In genomic region chr15:81191303-81191702, GRCm38 (mm10) we compare ENCODE assay signal across 8 mouse cellular contexts. TPM values are rescaled to one million over a fixed set of nuclear protein-coding genes. Genes with fewer than 3 reads are reported as not detected.
DNase-seq lines count a peak whose midpoint lies in the region; ATAC-seq lines count a peak whose summit lies in the region.

No protein-coding gene starts in this region.

- H3K4me3 ChIP-seq in embryonic facial prominence, embryonic 10.5 days, result peak overlapping the region; percentile 98
- peak overlapping the region; percentile 37 for H3K4me3 ChIP-seq in hindbrain, embryonic 14.5 days (replicated peaks; ENCODE audit: low read length)
- peak overlapping the region; percentile 95 for H3K4me3 ChIP-seq in midbrain, embryonic 14.5 days (replicated peaks; ENCODE audit: low read depth, low read length)

- H3K27ac ChIP-seq in embryonic facial prominence, embryonic 10.5 days (replicated peaks), result peak overlapping the region; percentile 87
- H3K27ac ChIP-seq in hindbrain, embryonic 14.5 days, result peak overlapping the region; percentile 68
- peak overlapping the region; percentile 64 for H3K27ac ChIP-seq in midbrain, embryonic 14.5 days (replicated peaks; ENCODE audit: low read depth, low read length)

- peak; percentile 34 for DNase-seq in layer of hippocampus, adult 9-11 months
- no peak for DNase-seq in layer of hippocampus, postnatal 25 days (ENCODE audit: extremely low spot score in 1 of 2, low spot score in 1 of 2)
- DNase-seq in embryonic facial prominence, embryonic 10.5 days (ENCODE audit: low spot score), result no peak
- no peak for DNase-seq in hindbrain, embryonic 14.5 days (ENCODE audit: low spot score)
- DNase-seq in midbrain, embryonic 14.5 days, result no peak
- no peak for DNase-seq in retina, embryonic 14.5 days (ENCODE audit: low spot score)
- no peak for DNase-seq in embryo, embryonic 10.5 days (ENCODE audit: low spot score)
- no peak for DNase-seq in c-Kit-positive CD71-positive TER-119-positive erythroid progenitor cells, embryonic 14.5 days (ENCODE audit: low spot score)

- WGBS in embryonic facial prominence, embryonic 10.5 days, result 28% methylated on average over 9 of the region's 9 CpGs
- 26% methylated on average over 9 of the region's 9 CpGs for WGBS in hindbrain, embryonic 14.5 days
- WGBS in midbrain, embryonic 14.5 days, result 31% methylated on average over 9 of the region's 9 CpGs

- H3K4me1 ChIP-seq in embryonic facial prominence, embryonic 10.5 days, result peaks cover 24% of the 10 kb centered on the region
- H3K4me1 ChIP-seq in hindbrain, embryonic 14.5 days (replicated peaks; ENCODE audit: control insufficient read depth, insufficient read depth, low read length), result peaks cover 20% of the 10 kb centered on the region
- peaks cover 8% of the 10 kb centered on the region for H3K4me1 ChIP-seq in midbrain, embryonic 14.5 days (ENCODE audit: control insufficient read depth, insufficient read depth, low read length)

- peaks cover 19% of the 10 kb centered on the region for H3K36me3 ChIP-seq in embryonic facial prominence, embryonic 10.5 days (replicated peaks)
- H3K36me3 ChIP-seq in hindbrain, embryonic 14.5 days (replicated peaks; ENCODE audit: control insufficient read depth, insufficient read depth), result peaks cover 9% of the 10 kb centered on the region; the same call in 1 of the 2 replicates
- H3K36me3 ChIP-seq in midbrain, embryonic 14.5 days (ENCODE audit: control insufficient read depth, insufficient read depth, low read length), result 0 out of 2 replicates have a peak, but pooled peaks cover 3% of the 10 kb centered on the region

- no peak for ATAC-seq in hindbrain, embryonic 14.5 days (ENCODE audit: low FRiP score)
- no peak for ATAC-seq in midbrain, embryonic 14.5 days (ENCODE audit: low FRiP score, low TSS enrichment)

- no peaks in the 10 kb centered on the region for H3K9me3 ChIP-seq in embryonic facial prominence, embryonic 10.5 days
- H3K9me3 ChIP-seq in hindbrain, embryonic 14.5 days (ENCODE audit: control insufficient read depth, low read length), result no peaks in the 10 kb centered on the region
- H3K9me3 ChIP-seq in midbrain, embryonic 14.5 days (ENCODE audit: control insufficient read depth, low read length), result no peaks in the 10 kb centered on the region

- no peaks in the 10 kb centered on the region for H3K27me3 ChIP-seq in embryonic facial prominence, embryonic 10.5 days (replicated peaks; ENCODE audit: low read depth, poor library complexity, severe bottlenecking)
- H3K27me3 ChIP-seq in hindbrain, embryonic 14.5 days (ENCODE audit: control insufficient read depth, insufficient read depth, low read length), result no peaks in the 10 kb centered on the region
- H3K27me3 ChIP-seq in midbrain, embryonic 14.5 days (ENCODE audit: control insufficient read depth, insufficient read depth, low read length), result no peaks in the 10 kb centered on the region

- peak overlapping the region; percentile 65 for H3K9ac ChIP-seq in hindbrain, embryonic 14.5 days
- H3K9ac ChIP-seq in midbrain, embryonic 14.5 days (replicated peaks; ENCODE audit: low read length), result peak overlapping the region; percentile 59

- H3K4me2 ChIP-seq in hindbrain, embryonic 14.5 days (replicated peaks), result peak overlapping the region; percentile 64
- peak overlapping the region; percentile 62 for H3K4me2 ChIP-seq in midbrain, embryonic 14.5 days (ENCODE audit: low read length)

RNA-seq across cellular contexts. Expression of gene Mrtfa, which starts 0.7 kb away (rescaled TPM):
- total RNA-seq in layer of hippocampus, postnatal 25 days (2021), result 10 to 100 TPM; 89.6 to 94.5 TPM
- 25.0 and 26.3 TPM in 2 replicates for polyA plus RNA-seq in embryonic facial prominence, embryonic 10.5 days (2016; fragmentation: Nextera tagmentation; extraction: Ambion mirVana)
- polyA plus RNA-seq in hindbrain, embryonic 14.5 days (2014; fragmentation: Nextera tagmentation; extraction: Ambion mirVana), result 29.0 and 31.5 TPM in 2 replicates
- polyA plus RNA-seq in midbrain, embryonic 14.5 days (2014; fragmentation: Nextera tagmentation; extraction: Ambion mirVana), result 25.4 and 34.0 TPM in 2 replicates

RNA-seq across cellular contexts. Expression of gene Mchr1, which starts 44.0 kb away (rescaled TPM):
- total RNA-seq in layer of hippocampus, postnatal 25 days (2021), result 10 to 100 TPM; 21.3 to 24.9 TPM
- polyA plus RNA-seq in embryonic facial prominence, embryonic 10.5 days (2016; fragmentation: Nextera tagmentation; extraction: Ambion mirVana), result 0.15 and 0.27 TPM in 2 replicates
- polyA plus RNA-seq in hindbrain, embryonic 14.5 days (2014; fragmentation: Nextera tagmentation; extraction: Ambion mirVana), result 3.4 and 5.4 TPM in 2 replicates
- polyA plus RNA-seq in midbrain, embryonic 14.5 days (2014; fragmentation: Nextera tagmentation; extraction: Ambion mirVana), result 3.2 and 4.9 TPM in 2 replicates

Comparison
In these comparisons a context has a peak if more than half of its experiments do, and no peak if none do; other contexts are left out.
1. H3K4me3 ChIP-seq: peak in every context shown above with its lines; median percentile 98 in embryonic facial prominence, embryonic 10.5 days; 95 in midbrain, embryonic 14.5 days; 37 in hindbrain, embryonic 14.5 days.